Mouse (Mus musculus) adrenal gland, adult (tissue): ENCODE results near the gene Tppp3.

ENCODE experiments used
- DNase-seq, 2 experiments: peaks; one replicate each; pipeline ENCODE4 v3.0.0; 2022 to 2023; ENCODE audit warnings: low spot score in 1 of 2; ENCODE audit not compliant: inconsistent age in 2 of 2

Gene Tppp3

GRCm38 (mm10) chr8:105436218-105436617 lies 35.1 kb downstream of the Tppp3 start:
- DNase-seq: no peak

DNA sequence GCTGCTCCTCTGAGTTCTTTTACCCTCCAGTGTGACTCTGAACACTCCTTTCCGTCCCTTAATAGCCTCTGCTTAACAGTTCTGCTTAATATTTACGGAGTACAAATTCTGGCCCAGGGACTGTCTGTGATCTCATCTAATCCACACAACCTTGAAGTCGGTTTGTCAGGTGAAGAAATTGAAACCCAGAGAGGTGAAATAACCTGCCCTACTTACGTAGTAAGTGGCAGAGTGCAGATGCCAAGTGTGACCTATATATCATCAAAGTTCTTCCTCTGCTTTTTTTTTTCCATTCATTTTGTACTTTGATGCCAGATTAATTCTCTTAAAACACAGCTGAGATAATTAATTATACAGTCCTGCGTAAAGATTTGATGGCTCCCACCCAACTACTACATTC lies 37.2 kb downstream of the Tppp3 start:
- DNase-seq: no peak

DNA sequence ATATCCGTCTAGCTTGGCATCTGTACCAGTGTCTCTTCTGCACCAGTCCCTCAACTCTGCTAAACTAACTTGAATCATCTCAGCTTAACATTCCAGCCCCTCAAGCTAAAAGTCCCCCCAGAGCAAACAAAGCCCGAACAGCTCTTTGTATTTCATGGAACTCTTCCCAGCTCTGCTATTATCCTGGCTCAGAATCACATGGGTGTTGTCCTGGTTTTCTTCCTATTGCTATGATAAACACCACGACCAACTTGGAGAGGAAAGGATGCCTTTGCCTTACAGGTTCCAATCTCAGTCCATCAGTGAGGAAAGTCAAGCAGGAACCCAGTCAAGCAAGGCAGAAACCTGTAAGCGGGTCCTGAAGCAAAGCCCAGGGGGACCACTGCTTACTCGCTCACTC lies 37.8 kb downstream of the Tppp3 start:
- no peak for DNase-seq

GRCm38 (mm10) chr8:105433021-105433420 lies 38.3 kb downstream of the Tppp3 start:
- DNase-seq: peak in 1 of 2 experiments; percentile 44

DNA sequence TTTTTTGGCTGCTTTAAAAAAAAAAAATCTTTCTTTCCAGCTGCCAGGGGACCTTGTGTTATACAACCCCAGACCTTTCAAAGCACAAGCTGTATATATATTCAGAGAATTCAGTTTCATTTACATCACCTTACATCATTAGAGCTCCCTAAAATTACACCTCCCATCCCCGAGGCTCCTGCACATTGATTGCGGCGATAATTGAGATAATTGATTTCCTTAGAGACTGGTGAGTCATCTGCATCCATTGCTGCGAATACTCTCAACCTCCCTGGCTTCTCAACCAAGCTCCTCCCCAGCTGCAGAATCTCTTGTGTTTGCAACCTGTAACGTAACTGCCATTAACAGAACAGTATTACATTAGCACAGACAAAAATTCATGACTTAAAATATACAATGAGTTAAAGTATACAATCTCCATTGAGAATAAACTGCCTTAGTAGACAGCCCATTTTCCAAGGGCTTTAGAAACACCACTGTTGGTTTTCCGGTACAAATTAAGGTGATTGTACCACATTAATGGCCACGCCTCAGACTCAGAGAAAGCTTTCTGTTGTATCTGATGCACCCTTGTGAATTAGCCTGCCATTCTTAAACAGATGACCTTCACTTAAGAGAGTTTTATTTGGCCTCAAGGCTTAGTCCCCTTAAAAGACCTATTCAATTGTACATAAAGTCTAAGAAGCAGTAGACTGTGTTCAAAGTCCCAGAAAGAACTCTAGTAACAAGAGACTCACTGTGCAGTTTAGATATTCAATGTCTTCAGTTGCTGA lies 39.4 kb downstream of the Tppp3 start:
- DNase-seq: no peak

DNA sequence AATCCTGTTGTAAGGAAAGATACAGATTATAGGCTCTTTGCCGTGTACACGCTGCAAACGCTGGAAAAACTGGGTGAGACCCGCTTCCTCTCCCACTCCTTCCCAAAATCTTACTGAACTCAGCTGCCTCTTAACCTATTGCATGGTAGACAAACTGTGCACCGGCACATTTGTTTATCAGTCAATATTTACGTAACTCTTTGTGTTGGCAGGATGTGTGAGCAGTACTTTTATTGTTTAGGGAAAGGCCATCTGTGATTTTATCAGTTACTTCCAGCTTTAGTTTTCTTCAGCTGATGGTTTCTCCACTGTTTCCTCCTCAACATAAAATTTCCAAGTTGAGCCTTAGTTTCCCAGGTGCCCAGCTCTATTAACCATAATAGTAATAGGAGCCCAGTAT lies 44.4 kb downstream of the Tppp3 start:
- DNase-seq: no peak

DNA sequence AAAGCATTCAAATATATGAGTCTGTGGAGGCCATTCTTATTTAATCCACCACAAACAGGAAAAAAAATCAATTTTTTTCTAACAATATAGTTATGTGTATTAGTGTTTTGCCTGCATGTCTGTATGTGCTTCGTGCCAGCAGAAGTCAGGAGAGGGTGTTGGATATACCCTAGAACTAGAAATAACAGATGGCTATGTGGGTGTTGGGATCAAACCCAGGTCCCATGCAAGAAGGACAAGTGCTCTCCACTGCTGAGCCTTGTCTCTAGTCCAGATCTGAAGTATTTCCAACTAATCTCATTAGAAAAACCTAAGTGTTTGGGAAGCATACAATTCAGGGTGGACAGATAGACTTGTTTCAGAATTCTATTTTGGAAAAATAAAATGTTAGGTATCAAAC lies 49.3 kb downstream of the Tppp3 start:
- no peak for DNase-seq

- DNase-seq: no peak
These were observed 51.5 kb downstream of the Tppp3 start for GRCm38 (mm10) chr8:105419800-105420199.

DNA sequence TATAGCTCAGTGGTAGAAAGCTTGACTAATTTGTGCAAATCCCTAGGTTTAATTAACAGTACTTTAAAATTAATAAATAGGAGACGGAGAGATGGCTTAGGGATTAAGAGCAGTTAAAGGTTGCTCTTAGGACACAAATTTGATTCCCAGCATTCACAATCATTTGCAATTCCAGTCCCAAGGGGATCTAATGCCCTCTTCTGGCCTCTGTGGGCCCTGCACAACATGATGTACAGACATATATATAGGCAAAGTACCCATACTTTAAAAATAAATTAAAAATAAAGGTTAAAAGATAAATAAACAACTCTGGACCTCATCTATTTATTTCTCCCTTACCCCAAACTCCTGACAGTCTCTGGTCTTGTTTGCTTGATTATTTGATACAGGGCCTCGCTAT lies 52.3 kb downstream of the Tppp3 start:
- no peak for DNase-seq
